Mouse (Mus musculus): ENCODE results near the gene Etnk1.

Gene Etnk1

GRCm38 (mm10) chr6:143166452-143167357 lies at the start of gene Etnk1:
Etnk1 (plus strand) TSS chr6:143167221.
- ChIA-PET POLR2A (interaction anchor here (0.6 to 14.8 kb wide), 52 partner anchors 8 to 701 kb away, joined by 3 to 306 read pairs (median 6); partner anchors contain the start of gene C2cd5 (in 2 of the 4)), CTCF (interaction anchor here in 3 of 4 experiments (0.9 to 1.2 kb wide), 3 partner anchors 8 to 131 kb away, joined by 4 to 7 read pairs (median 4); no protein-coding TSS in a partner anchor)

GRCm38 (mm10) chr6:143119325-143119724 lies 47.7 kb upstream of the Etnk1 start:
- CTCF ChIA-PET, result interaction anchor here in 1 of 4 experiments (1.7 kb wide), 1 partner anchor 56 kb away, joined by 4 read pairs; no protein-coding TSS in a partner anchor
- POLR2A ChIA-PET, result interaction anchor here in 3 of 4 experiments (0.7 to 9.9 kb wide), 16 partner anchors 9 to 87 kb away, joined by 3 to 123 read pairs (median 5); partner anchors contain the start of gene Etnk1 (in 1 of the 3)

GRCm38 (mm10) chr6:143125721-143126120 lies 41.3 kb upstream of the Etnk1 start:
- POLR2A ChIA-PET, result interaction anchor here in 1 of 4 experiments (1.4 to 7.9 kb wide), 3 partner anchors 9 to 10 kb away, joined by 3 to 56 read pairs (median 6); no protein-coding TSS in a partner anchor
- CTCF ChIA-PET, result no interaction called here

- POLR2A ChIA-PET, result interaction anchor here (0.8 to 7.9 kb wide), 44 partner anchors 8 to 78 kb away, joined by 3 to 56 read pairs (median 4); partner anchors contain the start of genes Etnk1 (in 2 of the 4) and C2cd5 (in 1 of the 4)
- CTCF ChIA-PET, result interaction anchor here (0.5 to 2.2 kb wide), 6 partner anchors 13 to 46 kb away, joined by 3 to 8 read pairs (median 6); no protein-coding TSS in a partner anchor
Measured at GRCm38 (mm10) chr6:143129466-143129865, 37.6 kb upstream of the Etnk1 start.

- POLR2A ChIA-PET, result interaction anchor here (0.8 to 7.9 kb wide), 41 partner anchors 8 to 78 kb away, joined by 3 to 56 read pairs (median 4); partner anchors contain the start of genes Etnk1 (in 2 of the 4) and C2cd5 (in 1 of the 4)
- CTCF ChIA-PET, result interaction anchor here (0.5 to 2.2 kb wide), 6 partner anchors 13 to 45 kb away, joined by 3 to 8 read pairs (median 6); no protein-coding TSS in a partner anchor
Measured at GRCm38 (mm10) chr6:143129952-143130351, 37.1 kb upstream of the Etnk1 start.

- CTCF ChIA-PET, result interaction anchor here (0.8 to 2.2 kb wide), 4 partner anchors 14 to 45 kb away, joined by 3 to 8 read pairs (median 6); no protein-coding TSS in a partner anchor
- POLR2A ChIA-PET, result interaction anchor here (0.7 to 7.9 kb wide), 24 partner anchors 7 to 50 kb away, joined by 3 to 56 read pairs (median 7); partner anchors contain the start of gene Etnk1 (in 2 of the 4)
Measured at GRCm38 (mm10) chr6:143130411-143130810, 36.6 kb upstream of the Etnk1 start.

- CTCF ChIA-PET, result interaction anchor here in 1 of 4 experiments (1.2 kb wide), 2 partner anchors 8 to 17 kb away, joined by 3 to 4 read pairs; no protein-coding TSS in a partner anchor
- POLR2A ChIA-PET, result interaction anchor here in 1 of 4 experiments (0.7 to 7.9 kb wide), 7 partner anchors 8 to 41 kb away, joined by 3 to 56 read pairs (median 32); no protein-coding TSS in a partner anchor
Measured at GRCm38 (mm10) chr6:143131895-143132652, 34.9 kb upstream of the Etnk1 start.

- ChIA-PET POLR2A (interaction anchor here in 3 of 4 experiments (0.6 to 7.9 kb wide), 4 partner anchors 11 to 23 kb away, joined by 3 to 56 read pairs (median 30); no protein-coding TSS in a partner anchor), CTCF (no interaction called here)
Measured at GRCm38 (mm10) chr6:143133150-143133549, 33.9 kb upstream of the Etnk1 start.

- ChIA-PET CTCF (interaction anchor here in 3 of 4 experiments (0.5 to 1.6 kb wide), 4 partner anchors 35 to 97 kb away, joined by 3 to 5 read pairs (median 3); no protein-coding TSS in a partner anchor), POLR2A (interaction anchor here in 3 of 4 experiments (0.5 to 7.2 kb wide), 28 partner anchors 8 to 56 kb away, joined by 3 to 137 read pairs (median 4); partner anchors contain the start of genes C2cd5 (in 1 of the 3) and Etnk1 (in 1 of the 3))
Measured at GRCm38 (mm10) chr6:143135097-143135496, 31.9 kb upstream of the Etnk1 start.

- POLR2A ChIA-PET, result interaction anchor here in 3 of 4 experiments (0.6 to 7.2 kb wide), 14 partner anchors 8 to 39 kb away, joined by 3 to 137 read pairs (median 4); partner anchors contain the start of gene Etnk1 (in 1 of the 3)
- CTCF ChIA-PET, result interaction anchor here in 2 of 4 experiments (0.6 kb wide), 2 partner anchors 37 to 38 kb away, joined by 3 to 4 read pairs; no protein-coding TSS in a partner anchor
Measured at GRCm38 (mm10) chr6:143136688-143137087, 30.3 kb upstream of the Etnk1 start.

- CTCF ChIA-PET, result interaction anchor here in 1 of 4 experiments (0.6 kb wide), 1 partner anchor 36 kb away, joined by 4 read pairs; no protein-coding TSS in a partner anchor
- POLR2A ChIA-PET, result interaction anchor here (0.6 to 7.2 kb wide), 20 partner anchors 8 to 51 kb away, joined by 3 to 137 read pairs (median 4); partner anchors contain the start of gene Etnk1 (in 1 of the 4)
Measured at GRCm38 (mm10) chr6:143137341-143137740, 29.7 kb upstream of the Etnk1 start.

GRCm38 (mm10) chr6:143139417-143139816 lies 27.6 kb upstream of the Etnk1 start:
- ChIA-PET POLR2A (interaction anchor here (0.7 to 7.2 kb wide), 21 partner anchors 9 to 56 kb away, joined by 3 to 137 read pairs (median 8); partner anchors contain the start of gene Etnk1 (in 2 of the 4)), CTCF (no interaction called here)

GRCm38 (mm10) chr6:143140884-143141283 lies 26.1 kb upstream of the Etnk1 start:
- ChIA-PET CTCF (interaction anchor here in 2 of 4 experiments (0.5 to 0.9 kb wide), 2 partner anchors 9 to 32 kb away, joined by 3 to 8 read pairs; no protein-coding TSS in a partner anchor), POLR2A (interaction anchor here (0.6 to 7.2 kb wide), 36 partner anchors 10 to 630 kb away, joined by 3 to 137 read pairs (median 5); partner anchors contain the start of gene Etnk1 (in 3 of the 4))

GRCm38 (mm10) chr6:143141624-143142592 lies 25.1 kb upstream of the Etnk1 start:
- ChIA-PET POLR2A (interaction anchor here (0.5 to 7.4 kb wide), 89 partner anchors 7 to 1942 kb away, joined by 3 to 306 read pairs (median 6); partner anchors contain the start of genes Etnk1 (in 4 of the 4), C2cd5 (in 2 of the 4) and Ldhb (in 2 of the 4)), CTCF (interaction anchor here in 3 of 4 experiments (0.5 to 1.0 kb wide), 6 partner anchors 10 to 33 kb away, joined by 3 to 11 read pairs (median 5); no protein-coding TSS in a partner anchor)

- CTCF ChIA-PET, result interaction anchor here (0.6 to 1.5 kb wide), 7 partner anchors 12 to 122 kb away, joined by 3 to 11 read pairs (median 4); no protein-coding TSS in a partner anchor
- POLR2A ChIA-PET, result interaction anchor here (0.6 to 7.4 kb wide), 71 partner anchors 8 to 1941 kb away, joined by 3 to 306 read pairs (median 6); partner anchors contain the start of genes Etnk1 (in 4 of the 4), C2cd5 (in 2 of the 4) and Ldhb (in 2 of the 4)
Measured at GRCm38 (mm10) chr6:143142861-143143260, 24.2 kb upstream of the Etnk1 start.

Data from embryonic stem cell, embryonic (primary cell).